Mouse (Mus musculus) ES-Bruce4 (cell line): ENCODE data around the gene Tbc1d8. TPM values are rescaled to one million over a fixed set of nuclear protein-coding genes. Genes with fewer than 3 reads are reported as not detected.

ENCODE experiments used
- H3K27ac ChIP-seq: 2 replicates; pipeline ENCODE4 v1.5.1; 2012; ENCODE audit warnings: low read length, inconsistent platforms; ENCODE audit not compliant: insufficient read depth
- H3K27me3 ChIP-seq: 2 replicates; pipeline ENCODE4 v1.6.1; 2012; ENCODE audit warnings: mild to moderate bottlenecking, low read length, inconsistent platforms; ENCODE audit not compliant: control insufficient read depth, poor library complexity, insufficient read depth, severe bottlenecking
- H3K36me3 ChIP-seq: 2 replicates; pipeline ENCODE4 v1.6.1; 2012; ENCODE audit warnings: inconsistent platforms, mild to moderate bottlenecking, low read length, moderate library complexity; ENCODE audit not compliant: control insufficient read depth, poor library complexity, insufficient read depth, severe bottlenecking
- H3K4me1 ChIP-seq: one replicate; pipeline ENCODE4 v1.8.1; 2011; ENCODE audit warnings: low read length; ENCODE audit not compliant: control insufficient read depth, insufficient read depth
- H3K4me3 ChIP-seq: 2 replicates; pipeline ENCODE4 v1.5.1; 2011; ENCODE audit warnings: low read depth, mild to moderate bottlenecking, low read length
- H3K9ac ChIP-seq: 2 replicates; pipeline ENCODE4 v1.6.1; 2012; ENCODE audit warnings: low read depth, mild to moderate bottlenecking, inconsistent platforms; ENCODE audit not compliant: poor library complexity, severe bottlenecking
- H3K9me3 ChIP-seq: replicated peaks from 2 replicates; pipeline ENCODE4 v1.6.1; 2012; ENCODE audit warnings: mild to moderate bottlenecking, low read length, inconsistent platforms; ENCODE audit not compliant: control insufficient read depth, poor library complexity, insufficient read depth, severe bottlenecking
- CTCF ChIP-seq: IDR thresholded peaks from one replicate; pipeline ENCODE4 v1.8.1; 2011; ENCODE audit warnings: low read depth, low read length
- EP300 ChIP-seq: IDR thresholded peaks from 2 replicates; pipeline ENCODE4 v1.6.1; 2011; ENCODE audit warnings: low read depth, low read length; ENCODE audit not compliant: insufficient read depth
- POLR2A ChIP-seq: IDR thresholded peaks from one replicate; pipeline ENCODE4 v1.8.1; 2011; ENCODE audit warnings: low read length; ENCODE audit not compliant: insufficient read depth
- polyA plus RNA-seq: library from polyadenylated mRNA; stranded (reverse); fragments of >200 nt; gene quantifications from 2 replicates; pipeline ENCODE4 v1.2.4, GENCODE M21; 2011; ENCODE audit warnings: low read depth; ENCODE audit not compliant: missing spikeins, insufficient read depth, insufficient read length

Tbc1d8 gene
- polyA plus RNA-seq, 1 experiment, result 35.2 TPM

DNA sequence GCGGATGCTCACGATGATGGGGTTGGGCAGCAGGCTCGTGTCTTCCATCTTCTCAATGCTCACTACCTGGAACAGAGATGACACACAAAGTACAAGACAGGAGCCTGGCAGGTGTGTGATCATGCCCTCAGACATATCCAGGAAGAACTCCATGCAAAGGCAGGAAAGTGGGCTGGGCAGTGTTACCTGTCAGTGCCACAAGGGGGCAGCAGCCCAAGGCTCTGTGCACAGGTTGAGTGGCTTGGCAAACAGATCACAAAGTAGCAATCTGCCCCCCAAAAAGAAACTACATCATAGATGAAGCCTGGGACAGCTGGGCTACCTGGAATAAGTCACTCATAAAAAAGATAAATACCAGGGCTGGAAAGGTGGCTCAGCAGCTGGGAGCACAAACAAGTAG lies 86.4 kb downstream of the Tbc1d8 start:
- Histone ChIP-seq H3K9ac (no peak overlapping the region), H3K4me1 (no peaks in the 10 kb centered on the region), H3K4me3 (no peak overlapping the region), H3K27ac (no peak overlapping the region), H3K36me3 (no peaks in the 10 kb centered on the region), H3K27me3 (no peaks in the 10 kb centered on the region), H3K9me3 (no peaks in the 10 kb centered on the region)
- no peak for TF ChIP-seq EP300
- TF ChIP-seq POLR2A, result no peak
- TF ChIP-seq CTCF, result peak; percentile 98

DNA sequence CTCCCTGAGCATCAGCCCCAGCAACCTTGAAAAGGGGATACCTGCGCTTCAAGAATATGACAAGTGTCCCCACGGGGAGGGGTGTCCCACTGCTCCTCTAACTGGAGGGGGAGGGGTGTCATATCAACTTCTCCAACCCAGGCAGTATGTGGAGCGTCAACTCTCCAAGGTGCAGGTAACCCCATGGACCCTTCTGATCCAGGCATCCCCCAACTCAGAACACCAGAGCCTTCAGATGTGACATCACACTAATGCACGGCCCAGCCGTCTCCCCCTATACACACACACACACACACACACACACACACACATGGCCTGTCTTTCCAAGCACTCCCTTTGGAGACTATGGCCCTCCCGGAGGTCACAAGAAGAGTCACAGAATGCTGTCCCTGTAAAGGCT lies 86.9 kb downstream of the Tbc1d8 start:
- H3K9ac ChIP-seq, result no peak overlapping the region
- H3K27ac ChIP-seq, result no peak overlapping the region
- H3K27me3 ChIP-seq, result no peaks in the 10 kb centered on the region
- H3K36me3 ChIP-seq, result no peaks in the 10 kb centered on the region
- H3K4me3 ChIP-seq, result no peak overlapping the region
- H3K9me3 ChIP-seq, result no peaks in the 10 kb centered on the region
- H3K4me1 ChIP-seq, result no peaks in the 10 kb centered on the region
- TF ChIP-seq CTCF (no peak), EP300 (no peak), POLR2A (no peak)

DNA sequence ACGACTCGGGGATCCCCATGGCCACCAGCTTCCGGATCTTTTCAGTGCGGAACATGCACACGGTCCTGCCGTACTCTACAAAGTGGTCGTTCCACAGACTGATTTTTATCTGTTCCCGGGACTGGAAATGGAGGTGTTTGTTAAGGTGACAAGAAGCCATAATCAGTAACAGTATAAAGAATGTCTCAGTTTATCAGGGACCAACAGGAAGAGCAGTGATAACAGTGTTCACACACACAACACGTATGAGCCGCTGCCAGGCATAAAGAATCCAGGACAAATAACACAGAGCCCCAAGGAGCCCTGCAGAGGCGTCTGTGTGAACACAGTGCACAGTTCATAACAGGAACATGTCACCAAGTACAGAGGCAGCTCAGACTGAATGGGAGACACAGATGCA lies 89.2 kb downstream of the Tbc1d8 start:
- TF ChIP-seq CTCF (no peak), EP300 (no peak), POLR2A (no peak)
- no peak overlapping the region for H3K27ac ChIP-seq
- H3K4me3 ChIP-seq, result no peak overlapping the region
- no peak overlapping the region for H3K9ac ChIP-seq
- no peaks in the 10 kb centered on the region for H3K9me3 ChIP-seq
- no peaks in the 10 kb centered on the region for H3K36me3 ChIP-seq
- H3K4me1 ChIP-seq, result no peaks in the 10 kb centered on the region
- no peaks in the 10 kb centered on the region for H3K27me3 ChIP-seq

DNA sequence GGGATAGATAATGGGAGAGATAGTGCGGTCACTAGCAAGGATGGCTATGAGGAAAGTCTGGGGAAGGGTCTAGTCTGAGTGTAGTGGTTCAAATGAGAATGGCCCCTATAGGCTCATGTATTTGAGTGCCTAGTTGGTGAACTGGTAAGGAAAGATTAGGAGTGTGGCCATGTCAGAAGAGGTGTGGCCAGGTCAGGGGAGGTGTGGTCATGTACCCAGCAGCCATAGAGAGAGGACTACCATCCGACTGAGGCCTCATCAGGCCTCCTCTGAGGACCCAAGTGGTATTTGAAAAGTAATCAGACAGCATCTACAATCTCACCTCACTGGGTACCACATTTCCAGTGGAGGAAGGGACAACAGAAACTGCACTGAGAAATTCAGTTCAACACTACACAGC lies 90.4 kb downstream of the Tbc1d8 start:
- H3K36me3 ChIP-seq, result no peaks in the 10 kb centered on the region
- TF ChIP-seq POLR2A, result no peak
- no peak for TF ChIP-seq CTCF
- no peak for TF ChIP-seq EP300
- no peak overlapping the region for H3K4me3 ChIP-seq
- no peaks in the 10 kb centered on the region for H3K4me1 ChIP-seq
- no peaks in the 10 kb centered on the region for H3K27me3 ChIP-seq
- H3K9me3 ChIP-seq, result no peaks in the 10 kb centered on the region
- no peak overlapping the region for H3K9ac ChIP-seq
- no peak overlapping the region for H3K27ac ChIP-seq

DNA sequence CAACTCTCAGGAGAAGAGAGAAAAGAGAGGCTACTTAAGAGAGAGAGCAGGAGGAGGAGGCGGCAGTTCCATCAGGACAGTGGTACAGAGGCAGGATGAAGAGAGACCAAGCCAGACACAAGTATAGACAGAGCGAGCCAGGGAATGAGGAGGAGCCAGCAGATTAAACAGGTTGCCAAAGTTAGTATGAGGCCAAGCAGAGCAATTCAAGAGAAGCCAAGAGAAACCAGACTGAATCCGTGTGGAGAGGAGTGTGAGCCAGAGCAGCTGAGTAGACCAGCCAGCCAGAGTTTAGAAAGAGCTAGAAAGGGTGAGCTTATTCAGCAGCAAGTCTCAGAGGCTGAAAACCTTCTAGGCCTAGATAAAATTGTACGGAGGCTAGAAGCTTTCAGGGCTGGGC lies 91.1 kb downstream of the Tbc1d8 start:
- TF ChIP-seq CTCF (no peak), POLR2A (no peak), EP300 (no peak)

DNA sequence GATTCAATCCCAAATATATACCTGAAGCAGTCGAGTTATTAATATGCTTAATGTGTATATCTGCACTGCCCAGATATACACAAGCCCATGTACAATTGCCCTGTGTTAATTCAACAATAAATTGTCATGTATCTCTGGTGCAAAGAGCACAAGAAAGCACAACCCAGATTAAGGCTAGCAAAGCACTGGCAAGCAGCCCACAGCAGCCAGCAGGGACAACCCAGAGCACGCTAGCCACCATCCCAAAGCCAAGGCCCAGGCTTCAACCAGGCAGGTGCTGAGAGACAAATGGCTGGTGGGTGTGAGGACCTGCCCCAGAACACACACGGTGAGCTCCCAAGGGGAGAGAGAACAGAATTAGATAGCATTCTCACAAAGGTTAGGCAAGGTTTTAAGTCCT lies 92.1 kb downstream of the Tbc1d8 start:
- Histone ChIP-seq H3K9me3 (no peaks in the 10 kb centered on the region), H3K36me3 (no peaks in the 10 kb centered on the region), H3K4me1 (no peaks in the 10 kb centered on the region), H3K9ac (no peak overlapping the region), H3K27ac (no peak overlapping the region), H3K4me3 (no peak overlapping the region), H3K27me3 (no peaks in the 10 kb centered on the region)
- TF ChIP-seq POLR2A, result no peak
- no peak for TF ChIP-seq EP300
- no peak for TF ChIP-seq CTCF

More for the DNA sequence above, 91.1 kb downstream of the Tbc1d8 start:
- Histone ChIP-seq H3K27me3 (no peaks in the 10 kb centered on the region), H3K4me3 (no peak overlapping the region), H3K27ac (no peak overlapping the region), H3K9ac (no peak overlapping the region), H3K4me1 (no peaks in the 10 kb centered on the region), H3K9me3 (no peaks in the 10 kb centered on the region), H3K36me3 (no peaks in the 10 kb centered on the region)
